Mouse (Mus musculus): ENCODE results near the gene Gna13.
A peak's percentile ranks its signal among the peaks of the same experiment; 100 is the strongest.

Gene Gna13

DNA sequence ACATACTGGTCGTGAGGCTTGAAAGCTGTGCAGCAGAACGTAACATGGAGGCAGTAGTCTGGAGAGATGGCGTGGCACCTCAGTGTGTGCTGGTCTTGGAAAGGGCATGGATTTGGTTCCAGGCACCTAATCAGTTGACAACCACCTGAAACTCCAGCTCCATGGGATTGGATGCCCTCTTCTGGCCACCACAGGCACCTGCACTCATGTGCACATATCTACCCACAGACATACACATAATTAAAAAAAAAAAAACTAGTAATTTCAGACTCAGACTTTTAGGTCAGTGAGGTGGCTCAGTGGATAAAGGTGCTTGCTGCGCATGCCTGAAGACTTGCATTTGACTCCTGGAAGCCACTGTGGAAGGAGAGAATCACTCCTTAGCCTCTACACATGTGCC lies 59.6 kb downstream of the Gna13 start:
- DNase-seq (ENCODE audit: low read depth, low spot score) = no peak

DNA sequence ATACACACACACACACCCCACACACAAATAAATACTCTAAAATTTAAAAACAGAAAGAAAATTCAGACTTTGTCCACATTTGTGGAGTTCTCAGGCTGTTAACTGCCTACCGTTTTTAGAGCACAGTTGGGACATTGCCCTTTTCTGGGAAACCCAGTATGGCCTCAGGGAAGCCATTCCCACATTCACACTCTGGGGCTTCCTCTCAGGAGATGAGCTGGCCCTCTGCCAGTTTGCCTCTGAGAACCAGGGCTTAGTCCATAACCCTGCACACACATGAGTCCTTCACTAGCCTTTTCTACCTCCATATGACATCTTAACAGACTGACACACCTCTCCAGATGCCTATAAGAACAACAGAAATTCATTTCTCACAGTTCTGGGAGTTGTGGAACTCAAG lies 60.7 kb downstream of the Gna13 start:
- no peak for DNase-seq (ENCODE audit: low read depth, low spot score)

DNA sequence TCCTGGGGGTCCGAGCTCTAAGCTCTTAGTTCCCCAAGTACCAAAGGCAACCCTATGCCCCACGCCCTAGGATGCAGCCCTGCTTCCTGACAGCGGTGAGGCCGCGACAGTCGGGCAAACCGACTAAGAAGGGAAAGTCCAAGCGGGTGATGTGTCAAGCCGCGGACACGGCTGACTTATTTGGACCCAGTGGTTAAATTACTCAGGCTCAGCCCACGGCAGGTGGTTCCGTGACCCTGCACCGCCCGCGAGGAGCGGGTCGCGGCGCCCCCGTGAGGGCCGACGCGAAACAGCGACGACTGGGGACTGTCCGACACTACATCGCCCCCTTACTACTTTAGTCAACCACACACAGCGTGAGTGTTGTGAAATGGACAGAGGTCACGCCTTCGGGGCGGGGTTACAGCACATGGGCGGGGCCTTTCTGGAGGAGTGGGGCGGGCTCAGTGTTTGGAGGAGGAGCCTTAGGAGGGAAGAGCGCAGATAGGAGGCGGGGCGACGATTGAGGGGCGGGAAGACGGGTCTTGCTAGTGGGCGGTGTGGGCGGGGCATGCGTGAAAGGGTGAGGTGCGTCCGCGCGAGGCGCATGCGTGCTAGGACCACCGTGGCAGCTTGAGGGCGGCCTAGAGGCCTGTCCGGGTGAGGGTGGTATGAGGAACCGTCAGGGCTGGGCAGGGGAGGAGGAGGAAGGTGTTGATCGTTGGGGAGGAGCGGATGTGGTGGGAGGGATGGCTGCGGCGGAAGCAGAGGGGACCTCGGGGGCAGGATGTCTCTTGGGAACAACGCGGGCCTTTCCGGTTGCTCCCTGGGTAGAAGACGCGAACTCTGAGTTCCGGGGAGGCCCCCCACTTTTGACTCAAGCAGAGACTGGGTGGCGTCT lies 63.0 kb downstream of the Gna13 start, which contains the start of gene Amz2:
Amz2 (plus strand) TSS at position 555 of the 880 bp plus-strand sequence.
- peak; percentile 99 for DNase-seq (ENCODE audit: low read depth, low spot score)

DNA sequence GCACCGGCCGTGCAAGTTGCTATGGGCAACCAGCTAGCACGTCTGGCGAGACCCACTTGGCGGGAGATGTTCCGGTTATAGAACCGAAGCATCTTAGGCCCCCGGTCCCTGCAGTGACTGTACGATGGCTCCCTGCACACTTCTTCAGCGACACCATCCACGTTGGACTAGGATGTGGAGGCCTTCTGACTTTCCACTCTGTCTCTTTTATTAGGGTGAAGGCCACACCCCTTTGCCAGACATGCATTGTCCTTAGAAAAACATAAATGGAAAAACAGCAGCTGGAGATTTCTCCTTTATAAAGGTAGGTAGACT lies 63.6 kb downstream of the Gna13 start:
- no peak for DNase-seq (ENCODE audit: low read depth, low spot score)

DNA sequence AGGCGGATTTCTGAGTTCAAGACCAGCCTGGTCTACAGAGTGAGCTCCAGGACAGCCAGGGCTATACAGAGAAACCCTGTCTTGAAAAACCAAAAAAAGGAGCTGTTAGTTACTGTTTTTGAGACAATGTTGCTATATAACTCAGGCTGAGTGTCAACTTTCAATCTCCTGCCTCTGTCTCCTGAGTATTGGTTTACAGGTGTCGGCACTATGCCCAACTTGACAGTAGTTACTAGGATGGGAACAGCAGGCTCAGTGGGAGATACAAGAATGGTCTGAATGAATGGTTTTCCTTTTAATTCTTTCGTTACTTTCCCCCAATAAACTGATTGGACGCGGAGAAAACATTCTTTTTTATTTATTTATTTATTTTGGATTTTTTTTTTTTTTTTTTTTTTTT lies 64.7 kb downstream of the Gna13 start:
- no peak for DNase-seq (ENCODE audit: low read depth, low spot score)

DNA sequence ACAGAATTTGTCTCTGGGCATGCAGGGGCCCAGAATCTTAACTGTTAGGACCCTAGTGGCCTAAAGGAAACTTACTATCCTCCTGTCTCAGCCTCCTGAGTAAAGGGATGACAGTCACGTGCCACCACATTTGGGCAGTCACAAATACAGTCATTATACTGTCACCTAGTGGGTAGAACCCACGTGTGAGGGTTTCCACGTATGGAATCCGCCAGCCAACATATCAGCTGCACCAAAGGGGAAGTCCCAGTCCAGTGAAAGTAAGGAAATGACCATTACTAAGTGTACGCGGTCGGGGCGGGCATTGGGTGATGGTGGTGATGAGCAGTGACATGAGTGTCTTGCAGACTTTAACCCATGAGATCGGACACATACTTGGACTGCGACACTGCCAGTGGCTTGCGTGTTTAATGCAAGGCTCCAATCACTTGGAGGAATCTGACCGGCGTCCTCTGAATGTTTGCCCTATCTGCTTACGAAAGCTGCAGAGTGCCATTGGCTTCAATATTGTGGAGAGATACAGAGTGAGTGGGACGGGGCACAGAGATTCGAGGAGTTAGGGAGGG lies 71.7 kb downstream of the Gna13 start:
- DNase-seq (ENCODE audit: low read depth, low spot score) = no peak

DNA sequence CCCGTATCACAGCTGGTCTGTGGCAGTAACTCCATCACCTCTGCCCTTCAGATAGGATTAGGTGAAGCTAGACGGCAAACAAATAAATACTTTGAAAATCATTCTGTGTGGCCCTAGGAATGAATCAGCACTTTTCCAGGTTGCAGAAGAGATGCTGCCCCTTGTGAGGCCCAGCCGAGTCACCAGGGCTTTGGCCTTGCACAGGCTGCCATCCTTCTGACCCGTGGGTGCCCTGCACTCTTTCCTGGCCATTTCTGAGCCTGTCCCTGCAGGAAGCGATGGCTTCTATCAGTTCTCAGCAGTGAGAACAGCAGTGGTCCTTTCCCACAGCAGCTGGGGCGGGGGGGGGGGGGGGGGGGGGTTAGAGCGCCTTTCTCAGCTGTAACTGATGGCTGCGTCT lies 74.3 kb downstream of the Gna13 start:
- DNase-seq (ENCODE audit: low read depth, low spot score) = no peak

DNA sequence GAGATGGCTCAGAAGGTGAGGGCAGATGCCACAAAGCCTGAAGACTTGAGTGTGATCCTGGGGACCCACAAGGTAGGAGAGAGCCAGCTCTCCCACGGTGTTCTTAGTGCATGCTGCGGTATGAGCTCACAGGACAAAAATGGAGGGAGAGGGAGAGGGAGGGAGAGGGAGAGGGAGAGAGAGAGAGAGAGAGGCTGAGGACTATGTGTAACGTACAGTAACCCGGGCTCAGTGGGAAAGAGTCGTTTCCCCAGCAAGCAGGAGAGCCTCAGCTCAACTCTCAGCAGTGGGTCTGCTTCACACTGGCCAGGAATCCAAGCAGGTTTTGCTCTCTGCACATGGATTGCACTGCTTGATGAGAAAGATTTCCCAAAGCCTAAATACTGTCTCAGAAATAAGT lies 76.6 kb downstream of the Gna13 start:
- no peak for DNase-seq (ENCODE audit: low read depth, low spot score)

DNA sequence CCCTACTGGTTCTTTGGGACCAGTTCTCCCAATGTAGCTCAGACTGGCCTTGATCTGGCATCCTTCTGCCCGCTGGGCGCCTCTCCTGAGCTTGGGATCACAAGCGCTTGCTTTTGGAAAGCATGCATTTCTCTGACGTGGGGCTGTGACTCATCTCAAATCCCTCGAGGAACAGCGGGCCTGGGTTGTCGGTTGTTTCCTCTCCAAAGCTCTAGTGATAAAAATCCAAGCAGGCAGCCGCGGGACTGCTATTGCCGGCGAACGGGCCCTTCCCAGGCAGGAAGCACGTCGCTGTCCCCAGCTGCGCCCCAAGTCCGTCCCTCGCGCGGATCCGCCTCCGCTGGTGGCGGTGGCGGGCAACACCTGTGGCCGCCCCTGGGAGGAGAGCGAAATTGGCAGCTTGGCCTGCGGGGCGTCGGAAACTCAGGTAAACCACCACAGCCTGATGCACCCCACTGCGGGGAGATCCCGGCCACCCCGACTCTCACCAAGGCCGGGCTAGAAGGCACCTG lies 77.3 kb downstream of the Gna13 start:
- no peak for DNase-seq (ENCODE audit: low read depth, low spot score)

DNA sequence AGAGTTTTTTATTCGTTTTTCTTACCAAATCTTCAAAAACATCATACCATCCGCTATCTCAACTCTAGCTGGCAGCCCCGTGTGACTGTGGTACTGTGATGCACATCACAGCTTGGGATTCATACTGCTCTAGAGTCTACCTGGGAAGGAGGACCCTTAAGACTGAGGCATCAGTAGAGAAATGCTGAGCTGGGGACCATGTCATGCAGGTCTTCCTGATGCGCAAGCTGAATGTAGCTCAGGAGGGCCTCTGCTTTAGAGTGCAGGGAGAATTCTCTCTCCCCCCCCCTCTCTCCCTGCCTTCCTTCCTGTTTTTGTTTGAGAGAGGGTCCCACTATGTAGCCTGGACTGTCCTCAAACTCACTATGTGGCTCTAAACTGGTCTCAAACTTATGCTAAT lies 78.0 kb downstream of the Gna13 start:
- no peak for DNase-seq (ENCODE audit: low read depth, low spot score)

DNA sequence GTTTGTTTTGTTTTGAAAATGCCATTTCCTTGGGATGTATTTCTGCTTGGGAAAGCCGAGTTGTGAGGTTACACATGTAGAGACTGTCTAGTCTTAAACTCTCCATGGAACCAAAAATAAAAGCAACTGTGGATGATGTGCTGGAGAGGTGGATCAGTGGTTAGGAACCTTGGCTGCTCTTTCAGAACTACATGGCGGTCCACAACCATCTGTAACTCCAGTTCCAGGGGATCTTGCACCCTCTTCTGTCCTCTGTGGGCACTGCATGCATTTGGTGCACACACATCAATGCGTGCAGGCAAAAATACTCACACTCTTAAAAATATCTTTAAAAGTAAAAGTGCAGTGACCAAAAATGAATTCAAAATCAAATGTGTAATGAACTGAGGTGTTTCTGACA lies 78.5 kb downstream of the Gna13 start:
- no peak for DNase-seq (ENCODE audit: low read depth, low spot score)

DNA sequence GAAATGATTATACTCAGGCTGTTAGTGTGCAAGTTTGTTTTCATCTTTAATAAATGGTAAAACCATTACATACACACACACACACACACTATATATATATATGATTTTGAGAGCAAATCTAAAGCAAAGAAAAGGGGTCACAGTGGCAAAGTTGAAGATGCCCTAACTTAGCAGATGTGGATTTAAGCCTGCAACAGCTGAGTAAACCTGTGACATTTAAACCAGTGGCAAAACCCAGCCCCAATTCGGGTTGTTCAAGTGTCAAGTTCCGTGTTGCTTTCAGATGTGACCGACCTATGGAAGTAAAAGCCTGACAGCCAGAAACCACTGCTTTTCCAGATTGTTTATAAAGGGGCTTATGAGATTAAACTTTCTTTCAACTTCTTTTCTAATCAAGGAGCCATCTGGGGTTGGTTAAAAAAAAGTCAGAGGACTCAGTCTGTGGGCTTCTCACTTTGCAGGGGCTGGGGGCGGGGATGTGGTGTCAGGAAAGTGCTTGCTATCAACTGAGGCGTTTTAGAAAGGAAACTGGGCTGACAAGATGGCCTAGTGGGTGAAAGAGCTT lies 79.6 kb downstream of the Gna13 start:
- no peak for DNase-seq (ENCODE audit: low read depth, low spot score)

DNA sequence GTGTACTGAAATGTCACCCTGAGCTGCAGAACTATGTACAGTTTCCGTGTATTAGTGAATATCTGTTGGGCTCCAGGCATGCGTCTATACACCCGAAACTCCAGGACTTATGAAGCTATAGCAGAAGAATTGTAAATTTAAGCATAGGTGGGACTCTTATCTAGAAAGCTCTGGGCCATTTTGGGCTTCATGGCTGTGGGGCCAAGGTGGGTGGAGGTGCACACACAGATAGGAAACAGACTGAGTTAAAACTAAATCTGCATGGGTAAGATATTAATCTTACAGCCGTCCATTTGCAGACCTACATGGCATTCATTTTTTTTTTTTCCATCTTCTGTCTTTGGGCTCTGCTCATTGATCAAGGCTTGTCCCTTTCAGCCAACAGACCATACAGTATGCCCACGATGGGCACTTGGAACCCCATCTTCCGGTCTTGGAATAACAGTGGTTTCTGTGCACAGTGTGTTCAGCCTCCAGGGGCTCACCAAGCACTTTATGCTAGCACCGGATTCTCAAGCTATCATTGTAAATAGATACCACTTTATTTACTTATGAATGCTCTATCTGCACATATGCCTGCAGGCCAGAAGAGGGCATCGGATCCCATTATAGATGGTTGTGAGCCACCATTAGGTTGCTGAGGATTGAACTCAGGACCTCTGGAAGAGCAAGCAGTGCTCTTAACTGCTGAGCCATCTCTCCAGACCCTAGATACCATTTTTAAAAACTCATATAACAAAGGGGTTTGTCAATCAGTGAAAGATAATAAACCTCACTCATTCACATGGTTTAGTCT lies 81.0 kb downstream of the Gna13 start:
- DNase-seq (ENCODE audit: low read depth, low spot score) = no peak

DNA sequence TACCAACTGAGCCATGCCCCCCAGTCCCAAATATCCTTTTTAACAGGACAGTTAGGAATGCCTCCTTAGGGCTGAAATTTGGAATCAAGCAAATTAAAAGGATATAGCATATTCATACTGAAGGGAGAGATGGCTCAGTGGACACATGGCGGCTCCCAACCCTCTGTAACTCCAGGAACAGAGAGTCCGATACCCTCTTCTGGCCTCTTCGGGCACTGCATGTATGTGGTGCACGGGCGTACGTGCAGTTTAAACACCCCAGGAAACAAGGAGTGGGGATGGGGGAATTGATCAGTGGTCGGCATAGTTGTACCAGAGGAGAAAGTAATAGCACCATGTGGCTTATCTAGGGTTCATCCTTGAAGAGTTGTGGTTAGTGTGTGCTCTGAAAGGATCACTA lies 82.0 kb downstream of the Gna13 start:
- DNase-seq (ENCODE audit: low read depth, low spot score) = no peak

DNA sequence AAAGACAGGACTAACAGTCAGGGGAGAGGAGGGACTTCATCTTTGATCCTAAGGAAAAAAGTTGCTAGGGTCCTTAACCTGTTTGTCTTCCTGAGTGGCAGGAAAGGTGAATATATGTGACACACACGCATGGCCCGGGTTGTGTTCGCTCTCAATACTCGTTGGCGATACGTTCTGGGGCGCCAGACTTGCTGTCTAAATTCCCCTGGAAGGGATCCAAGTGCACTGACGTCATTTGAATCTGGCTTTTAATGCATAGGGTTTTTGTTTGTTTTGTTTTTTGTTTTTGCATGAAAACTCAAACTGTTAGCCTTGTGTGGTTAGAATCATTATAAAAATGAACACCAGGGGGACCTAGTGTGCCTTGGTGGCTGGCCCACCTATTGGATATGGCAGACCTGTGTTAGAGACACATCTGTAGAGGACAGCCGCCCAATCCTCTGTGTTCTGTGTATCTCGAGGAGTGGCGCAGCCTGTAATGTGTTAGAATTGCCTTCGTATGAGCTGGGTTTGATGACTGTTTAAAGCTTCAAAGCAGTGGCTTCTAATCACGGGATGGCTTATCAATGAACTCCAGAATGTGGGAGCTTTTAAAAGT lies 82.9 kb downstream of the Gna13 start:
- peak; percentile 58 for DNase-seq (ENCODE audit: low read depth, low spot score)
